Comparison of ENCODE assay signal across 10 mouse cellular contexts in the genomic region with DNA sequence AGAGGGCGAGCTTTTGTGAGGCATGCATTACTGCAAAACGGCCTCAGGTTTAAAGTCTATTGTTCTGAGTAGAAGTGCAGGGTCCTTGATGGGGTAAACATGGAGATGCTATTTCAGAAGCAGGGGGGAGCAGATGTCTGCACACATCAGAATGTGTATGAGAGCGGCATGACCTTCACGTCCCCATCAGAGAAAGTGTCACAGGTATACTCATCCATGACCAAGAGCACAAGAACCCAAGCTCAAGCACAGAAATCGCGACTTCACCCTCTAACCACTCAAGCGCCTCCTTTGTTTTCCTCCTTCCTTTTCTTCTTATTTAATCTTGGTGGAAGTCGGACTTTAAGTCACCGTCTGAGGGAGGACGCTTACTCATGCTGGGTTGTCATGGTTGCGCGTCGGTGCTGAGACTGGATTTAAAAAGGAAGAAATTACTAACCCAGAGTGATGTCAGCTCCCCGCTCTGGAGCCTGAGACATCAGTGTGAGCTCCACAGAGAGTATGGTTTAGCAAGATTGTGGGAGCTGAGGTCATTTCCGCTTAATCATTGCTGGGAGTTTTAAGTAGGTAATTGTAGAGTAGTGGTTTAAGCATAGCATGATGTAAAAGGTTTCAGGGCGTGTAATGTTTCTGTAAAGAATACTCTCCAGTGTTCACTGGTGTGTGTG.
DNase-seq lines count a peak whose midpoint lies in the region; ATAC-seq lines count a peak whose summit lies in the region.
"Had no signal": no experiment of that assay in that cellular context is flagged by ENCODE, and none has a peak within 500 bp of the region (broad histone marks: within the 10 kb centered on the region; RNA-seq: fewer than 3 reads in every experiment).

No protein-coding gene starts in this region.

- DNase-seq in layer of hippocampus, adult 11-12 months (ENCODE audit: low spot score), result peak; percentile 48
- no peak for DNase-seq in layer of hippocampus, postnatal 25 days (ENCODE audit: extremely low spot score in 1 of 2, low spot score in 1 of 2)
- peak; percentile 21 for DNase-seq in ZHBTc4 (ENCODE audit: low read depth, low spot score)
- DNase-seq in left cerebral cortex, postnatal 10 days (ENCODE audit: extremely low spot score in 1 of 2, low spot score in 2 of 2), result peak; percentile 40 to 63
- peak; percentile 73 to 81 for DNase-seq in right cerebral cortex, postnatal 10 days (ENCODE audit: low spot score in 2 of 2)
- DNase-seq in gastrocnemius, adult 18-20 months (ENCODE audit: low spot score), result no peak
- no peak for DNase-seq in kidney, postnatal 36 days
- no peak for DNase-seq in liver, embryonic 11.5 days (ENCODE audit: low spot score)

- H3K4me2 ChIP-seq in liver, embryonic 11.5 days, result no peak overlapping the region
- H3K4me2 ChIP-seq: limb, embryonic 13.5 days; neural tube, embryonic 12.5 days had no signal

- H3K9ac ChIP-seq in liver, embryonic 11.5 days (ENCODE audit: low read depth, low read length), result no peak overlapping the region
- H3K9ac ChIP-seq: limb, embryonic 13.5 days; neural tube, embryonic 12.5 days had no signal

- H3K36me3 ChIP-seq in liver, embryonic 11.5 days (ENCODE audit: control insufficient read depth, insufficient read depth, low read length), result no peaks in the 10 kb centered on the region
- H3K36me3 ChIP-seq: limb, embryonic 13.5 days; neural tube, embryonic 12.5 days had no signal

- ATAC-seq in liver, embryonic 11.5 days (replicated peaks; ENCODE audit: low FRiP score), result no peak

- H3K9me3 ChIP-seq in liver, embryonic 11.5 days (ENCODE audit: control insufficient read depth, low read length), result no peaks in the 10 kb centered on the region
- H3K9me3 ChIP-seq: limb, embryonic 13.5 days; neural tube, embryonic 12.5 days had no signal

- no peaks in the 10 kb centered on the region for H3K4me1 ChIP-seq in liver, embryonic 11.5 days (replicated peaks; ENCODE audit: control insufficient read depth, insufficient read depth, low read length)
- H3K4me1 ChIP-seq: limb, embryonic 13.5 days; neural tube, embryonic 12.5 days had no signal

- no peak overlapping the region for H3K4me3 ChIP-seq in liver, embryonic 11.5 days (ENCODE audit: low read depth, low read length)
- H3K4me3 ChIP-seq: limb, embryonic 13.5 days; neural tube, embryonic 12.5 days had no signal

- H3K27me3 ChIP-seq in liver, embryonic 11.5 days (replicated peaks; ENCODE audit: control insufficient read depth, insufficient read depth, low read length), result no peaks in the 10 kb centered on the region
- H3K27me3 ChIP-seq: limb, embryonic 13.5 days; neural tube, embryonic 12.5 days had no signal

- intact Hi-C loops in left cerebral cortex, postnatal 10 days (cut with DNase I), result no loop called here

- 77% methylated on average over 16 of the region's 16 CpGs for WGBS in liver, embryonic 11.5 days

- no peak overlapping the region for H3K27ac ChIP-seq in liver, embryonic 11.5 days (ENCODE audit: low read depth, low read length)
- H3K27ac ChIP-seq: limb, embryonic 13.5 days; neural tube, embryonic 12.5 days had no signal

Comparison
In these comparisons a context has a peak if more than half of its experiments do, and no peak if none do; other contexts are left out.
1. DNase-seq: peak in layer of hippocampus, adult 11-12 months (single experiment), ZHBTc4 (single experiment), left cerebral cortex, postnatal 10 days (2 of 2) and right cerebral cortex, postnatal 10 days (2 of 2); none in layer of hippocampus, postnatal 25 days (0 of 2), gastrocnemius, adult 18-20 months (single experiment), kidney, postnatal 36 days (0 of 2) and liver, embryonic 11.5 days (single experiment).